Mouse (Mus musculus): ENCODE measurements around the gene Mpg.

Gene Mpg

DNA sequence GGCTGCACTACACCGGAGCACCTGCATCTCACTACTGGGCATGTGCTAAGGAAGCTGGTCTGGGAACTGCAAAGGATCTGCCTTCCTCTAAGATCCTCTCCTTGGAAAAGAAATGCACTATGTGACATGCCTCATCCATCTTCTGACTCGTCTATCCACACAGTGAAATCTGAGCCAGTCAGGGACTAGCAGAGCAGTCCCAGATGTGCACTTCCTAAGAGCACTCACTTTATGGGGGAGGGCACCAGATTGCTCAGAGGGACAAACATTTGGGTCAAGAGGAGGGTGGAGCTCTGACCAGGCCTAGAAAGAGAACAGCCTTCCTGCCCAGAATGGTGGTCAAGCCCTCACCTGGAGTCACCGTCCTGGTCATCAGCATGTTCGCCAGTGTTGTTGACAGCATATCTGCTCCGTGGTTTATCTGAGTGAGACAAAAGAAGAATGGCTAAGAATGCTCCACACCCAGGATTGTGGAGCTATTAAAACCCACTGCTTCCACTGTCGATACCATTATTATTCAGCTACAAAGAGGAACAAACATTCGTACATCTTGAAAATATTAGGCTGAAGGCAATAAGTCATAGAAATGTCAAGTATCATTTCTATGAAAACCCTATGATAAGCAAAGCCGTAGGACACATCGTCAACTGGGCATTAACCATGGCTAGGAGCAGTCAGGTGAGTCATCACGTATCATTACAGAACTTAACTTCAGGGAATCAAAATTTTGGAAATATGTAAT is 36.5 kb downstream of the Mpg start:
- DNase-seq, result no peak

DNA sequence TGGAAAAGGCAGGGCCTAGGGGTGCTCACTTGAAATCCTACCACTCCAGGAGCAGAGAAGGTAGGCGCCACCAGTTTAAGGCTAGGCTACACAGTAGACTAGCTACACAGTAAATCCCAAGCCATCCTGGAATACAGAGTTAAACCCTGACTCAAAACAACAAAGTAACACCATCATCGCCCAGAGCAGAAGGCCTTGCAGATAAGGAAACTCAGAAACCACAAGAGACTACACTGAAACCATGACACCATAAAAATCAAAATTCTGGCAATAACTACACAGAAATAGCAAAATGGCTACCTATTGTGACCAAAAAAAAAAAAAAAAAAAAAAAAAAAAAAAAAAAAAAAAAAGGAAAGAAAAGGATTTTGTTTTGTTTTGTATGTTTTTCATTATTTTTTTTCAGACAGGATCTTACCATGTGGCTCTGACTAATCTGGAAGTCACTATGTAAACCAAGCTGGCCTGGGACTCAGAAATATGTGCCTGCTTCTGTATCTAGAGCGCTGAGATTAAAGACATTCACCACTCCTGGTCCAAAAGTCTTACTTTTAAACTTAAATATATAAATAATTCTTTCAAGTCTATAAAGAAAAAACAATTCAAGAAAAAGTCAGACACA is 38.9 kb downstream of the Mpg start:
- DNase-seq, result no peak

DNA sequence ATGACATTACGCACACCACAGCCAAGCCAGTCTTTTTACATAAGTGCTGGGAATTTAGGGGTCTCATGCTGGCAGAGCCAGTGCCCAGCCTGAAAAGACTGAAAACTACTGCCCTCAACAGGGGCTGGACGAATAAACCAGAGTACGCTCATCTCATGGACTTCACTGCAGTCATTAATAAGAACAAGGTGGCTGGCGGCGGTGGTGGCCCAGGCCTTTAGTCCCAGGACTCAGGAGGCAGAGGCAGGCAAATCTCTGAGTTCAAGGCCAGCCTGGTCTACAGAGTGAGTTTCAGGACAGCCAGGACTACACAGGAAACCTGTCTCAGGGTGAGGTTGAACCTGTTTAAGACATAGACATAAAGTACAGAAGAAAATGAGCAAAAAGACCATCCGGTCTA is 39.9 kb downstream of the Mpg start:
- DNase-seq, result peak; percentile 19

DNA sequence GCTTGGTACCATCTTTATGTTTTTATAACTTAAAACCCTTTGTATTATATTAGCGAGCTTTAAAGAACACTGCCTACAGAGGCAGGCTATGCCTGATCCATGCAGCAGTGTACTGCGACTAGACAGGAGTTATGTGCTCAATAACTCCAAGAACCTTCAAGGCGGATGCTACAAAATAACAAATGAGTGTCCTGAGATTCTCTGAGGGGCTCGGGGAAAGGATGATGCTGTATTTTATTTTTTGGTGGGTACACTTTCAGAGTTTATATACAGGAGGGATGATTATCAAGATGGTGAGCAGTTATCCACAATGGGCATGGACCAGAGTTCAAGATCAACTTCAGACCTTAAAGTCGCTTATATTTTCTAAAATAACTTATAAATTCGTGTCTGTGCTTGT is 40.5 kb downstream of the Mpg start:
- no peak for DNase-seq

DNA sequence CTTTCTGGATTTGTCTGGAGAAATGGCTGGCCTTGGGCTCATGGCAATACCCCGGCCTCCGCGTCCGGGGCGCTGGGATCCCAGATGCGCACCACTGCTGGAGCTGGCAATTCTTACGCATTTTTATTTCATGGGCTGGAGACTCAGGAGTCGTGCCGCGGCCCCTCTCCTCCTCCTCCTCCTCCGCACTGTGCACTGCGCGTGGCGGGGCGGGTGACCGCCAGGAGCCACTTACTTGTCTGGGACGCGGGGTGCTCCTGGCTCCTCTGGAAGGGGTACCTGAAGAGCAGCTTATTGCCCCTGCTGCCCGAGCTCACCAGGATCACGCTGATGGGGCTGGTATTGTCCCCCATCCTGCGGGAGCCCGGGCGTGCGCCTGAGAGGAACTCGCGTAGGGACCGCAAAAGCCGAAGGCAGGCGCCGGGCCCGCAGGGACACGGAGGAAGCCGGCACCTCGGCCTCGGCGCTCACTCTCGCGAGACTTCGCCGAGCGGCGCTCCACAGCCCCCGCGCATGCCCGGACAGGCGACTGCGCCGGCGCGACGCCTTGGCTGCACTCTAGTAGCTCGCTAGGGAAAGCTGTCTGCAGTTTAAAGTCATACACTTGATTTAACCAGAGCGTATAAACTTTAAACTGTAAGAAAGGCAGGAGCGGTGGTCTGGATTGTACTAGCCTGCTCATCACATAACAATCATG is 41.0 kb downstream of the Mpg start, which contains the start of gene Nprl3:
Nprl3 (minus strand) TSS at position 520 of the 697 bp plus-strand sequence.
- DNase-seq, result peak; percentile 98

DNA sequence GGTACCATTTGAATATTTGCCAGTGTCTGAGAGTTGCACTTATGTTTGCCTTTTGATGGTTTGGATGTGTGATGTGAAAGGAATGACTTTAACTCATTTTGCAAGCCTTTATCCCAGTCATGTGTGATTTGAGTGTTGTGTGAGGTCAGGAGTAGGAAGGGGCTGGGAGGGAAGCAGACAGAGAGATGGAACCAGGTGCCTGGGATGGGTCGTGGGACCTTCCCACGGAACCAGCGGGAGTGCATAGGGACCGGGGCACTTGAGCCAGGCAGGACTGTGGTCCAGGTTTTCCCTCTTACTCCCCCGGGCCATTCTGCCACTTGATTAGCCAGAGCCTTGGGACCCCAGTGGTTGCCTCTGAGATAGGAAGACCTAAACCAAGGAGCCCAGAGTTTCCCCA is 41.7 kb downstream of the Mpg start:
- DNase-seq, result peak; percentile 18

DNA sequence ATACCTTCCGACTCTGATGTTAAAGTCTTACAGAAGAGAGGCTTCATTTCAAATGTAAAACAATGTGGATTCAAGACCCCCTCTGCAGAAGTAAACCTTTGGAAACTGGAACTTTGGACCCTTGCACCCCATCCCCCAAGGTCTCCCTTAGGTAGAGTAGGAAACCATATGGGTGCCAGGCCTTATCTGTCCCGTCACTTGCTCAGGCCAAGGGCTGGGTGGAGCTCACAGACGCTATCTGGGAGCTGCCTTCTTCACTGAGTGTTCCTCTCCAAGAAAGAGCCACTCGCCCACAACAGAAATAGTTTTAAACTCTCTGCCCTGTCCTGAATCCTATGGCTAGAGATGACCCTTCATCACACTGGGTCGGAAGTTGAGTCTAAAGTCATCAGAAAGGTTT is 42.6 kb downstream of the Mpg start:
- no peak for DNase-seq

DNA sequence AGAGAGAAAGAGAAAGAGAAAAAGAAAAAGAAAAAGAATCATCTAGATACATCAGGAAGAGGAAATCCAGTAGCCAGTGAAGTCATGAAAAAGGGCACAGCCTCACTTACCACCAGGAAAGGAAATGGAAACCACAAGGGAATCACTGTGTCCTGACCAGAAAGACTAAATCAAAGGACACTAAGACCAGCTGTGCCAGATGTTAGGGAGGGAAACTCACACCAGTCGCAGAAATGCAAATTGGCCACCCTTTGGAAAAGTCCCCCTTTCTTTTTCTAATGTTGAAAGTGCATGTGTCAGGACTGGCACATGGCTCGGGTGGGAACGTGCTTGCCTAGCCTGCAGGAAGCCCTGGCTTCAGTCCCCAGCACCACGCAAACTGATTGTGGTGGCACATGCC is 44.9 kb downstream of the Mpg start:
- DNase-seq, result no peak

DNA sequence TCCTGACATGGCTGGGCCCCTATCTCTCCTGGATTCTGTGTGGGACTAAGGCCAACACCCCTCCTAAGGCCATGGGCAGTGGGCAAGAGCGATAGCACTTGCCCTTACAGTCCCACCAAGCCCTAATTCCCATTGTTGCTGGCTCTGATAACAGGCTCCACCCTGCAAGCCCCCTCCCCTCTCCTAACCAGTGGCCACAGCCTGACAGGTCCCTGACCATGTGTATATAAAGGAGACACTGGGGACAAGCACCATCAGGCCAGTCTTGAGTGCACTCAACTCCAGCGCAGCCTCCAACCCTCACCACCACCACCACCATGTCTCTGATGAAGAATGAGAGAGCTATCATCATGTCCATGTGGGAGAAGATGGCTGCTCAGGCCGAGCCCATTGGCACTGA is 50.0 kb downstream of the Mpg start, which contains the start of gene Hba-x:
Hba-x (plus strand) TSS at position 54 of the 400 bp plus-strand sequence.
- no peak for DNase-seq

DNA sequence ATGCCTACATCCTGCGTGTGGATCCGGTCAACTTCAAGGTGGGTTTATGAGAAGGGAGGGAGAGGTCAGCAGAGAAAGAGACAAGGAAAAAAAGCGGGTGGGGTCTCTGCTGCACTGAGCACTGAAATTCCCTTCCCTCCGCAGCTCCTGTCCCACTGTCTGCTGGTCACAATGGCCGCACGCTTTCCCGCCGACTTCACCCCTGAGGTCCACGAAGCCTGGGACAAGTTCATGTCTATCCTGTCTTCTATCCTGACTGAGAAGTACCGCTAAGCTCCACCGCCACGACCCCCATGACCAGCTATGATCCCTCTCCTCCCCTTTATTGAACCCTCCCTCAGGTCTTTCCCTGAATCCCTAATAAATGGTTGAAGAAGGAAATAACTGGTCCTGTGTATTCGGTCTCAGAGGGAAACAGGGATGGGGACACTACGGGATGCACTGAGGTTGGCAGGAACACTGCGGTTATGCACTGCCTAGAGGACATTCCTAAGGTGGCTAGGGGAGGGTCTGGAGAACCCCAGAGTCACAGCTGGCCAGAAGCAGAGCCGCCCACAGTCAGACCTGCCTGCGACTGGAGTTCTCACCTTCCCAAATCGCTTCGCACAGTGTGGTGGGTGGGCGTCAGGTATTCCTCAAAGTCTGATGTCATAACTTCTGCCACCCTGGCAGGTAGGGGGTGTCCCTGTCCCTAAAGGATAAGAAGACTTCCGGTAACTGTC is 51.6 kb downstream of the Mpg start:
- no peak for DNase-seq

DNA sequence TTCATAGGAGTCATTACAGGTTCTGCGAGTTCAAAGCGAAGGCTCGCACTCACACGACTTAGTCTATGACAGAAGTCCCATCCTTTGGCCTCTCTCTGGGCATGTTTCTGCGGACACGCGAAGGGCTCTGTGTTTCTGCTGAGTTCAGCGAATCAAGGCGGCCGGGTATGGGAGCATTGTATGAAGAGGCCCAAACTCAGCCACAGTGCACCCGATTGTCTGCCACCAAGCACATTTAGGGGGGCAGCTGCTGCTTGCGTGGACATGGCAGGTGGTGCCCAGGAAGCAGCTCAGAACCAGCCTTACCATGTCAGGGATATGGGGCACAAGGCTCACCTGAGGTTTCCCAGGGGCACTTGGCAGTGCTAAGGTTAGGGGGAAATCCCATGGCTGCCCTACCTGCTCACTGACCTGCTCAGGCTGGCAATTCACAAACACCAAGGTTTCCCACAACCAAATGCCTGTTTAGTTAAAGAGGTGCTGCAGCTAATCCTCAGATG is 52.2 kb downstream of the Mpg start:
- DNase-seq, result no peak

DNA sequence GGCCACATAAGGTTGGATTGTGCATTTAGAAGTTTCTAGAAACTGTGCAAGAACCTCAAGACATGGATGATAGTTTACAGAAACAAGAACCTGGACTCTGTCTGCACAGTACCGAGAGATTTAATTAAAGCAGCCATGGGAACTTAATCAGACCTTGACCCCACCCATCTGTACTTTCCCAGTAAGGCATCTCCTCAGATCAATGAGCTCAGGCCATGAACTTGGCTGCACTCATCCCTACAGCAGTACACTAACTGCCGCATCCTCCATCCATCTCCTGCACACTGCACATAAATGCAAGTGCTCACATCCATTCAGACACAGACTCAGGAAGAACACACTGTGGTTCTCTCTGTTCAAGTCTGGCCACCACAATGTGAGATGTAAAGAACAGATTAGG is 54.3 kb downstream of the Mpg start:
- no peak for DNase-seq

DNA sequence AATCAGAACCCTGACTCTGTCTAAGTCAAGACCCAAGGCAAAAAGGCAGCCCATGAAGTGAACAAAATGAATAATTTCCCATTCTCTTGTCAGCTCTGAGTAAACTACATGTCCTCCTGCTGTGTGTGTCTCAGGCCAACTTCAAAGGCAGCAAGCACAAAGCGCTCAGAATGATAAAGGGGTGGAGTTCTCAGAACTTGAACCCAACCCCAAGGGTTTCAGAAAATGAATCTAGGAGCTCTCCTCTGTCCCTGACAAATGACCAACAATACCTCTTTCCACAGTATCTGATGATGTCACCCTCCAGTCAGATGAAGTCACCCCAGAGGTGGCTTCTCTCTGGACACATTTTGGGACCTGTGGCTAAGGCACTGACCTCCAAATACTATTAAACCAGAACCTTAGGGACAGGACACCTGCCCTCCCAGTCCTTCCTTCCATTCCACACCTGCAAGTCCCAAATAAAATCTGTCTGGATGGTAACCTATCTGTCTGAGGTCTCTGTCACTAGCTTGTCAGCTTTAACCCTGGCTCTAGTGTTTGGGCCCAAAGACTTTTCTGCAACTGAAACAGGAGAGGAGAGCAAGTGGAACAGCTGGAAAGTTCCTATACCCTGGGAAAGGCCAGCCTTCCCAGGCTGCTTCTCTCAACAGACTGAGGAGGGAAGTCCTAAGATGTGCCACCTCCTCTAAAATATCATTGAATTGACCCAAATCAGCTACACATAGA is 55.3 kb downstream of the Mpg start:
- DNase-seq, result no peak
